Mouse (Mus musculus) neural tube, embryonic 15.5 days (tissue): ENCODE data around the gene Vps8. TPM values are rescaled to one million over a fixed set of nuclear protein-coding genes. Genes with fewer than 3 reads are reported as not detected.

Source experiments
- ATAC-seq: fragments of 200-750 bp; cut with Nextera tagmentation; 2 replicates; pipeline ENCODE4 v1.8.0; 2017; ENCODE audit warnings: mild to moderate bottlenecking, moderate TSS enrichment, moderate library complexity; ENCODE audit not compliant: low FRiP score
- H3K27ac ChIP-seq: fragments of 300-500 bp; sonication (generic); replicated peaks from 2 replicates; pipeline ENCODE4 v1.5.1; 2015; ENCODE audit warnings: mild to moderate bottlenecking, inconsistent platforms
- H3K27me3 ChIP-seq: fragments of 300-500 bp; sonication (generic); replicated peaks from 2 replicates; pipeline ENCODE4 v1.6.1; 2015; ENCODE audit warnings: inconsistent platforms
- H3K36me3 ChIP-seq: fragments of 300-500 bp; sonication (generic); 2 replicates; pipeline ENCODE4 v1.6.1; 2015; ENCODE audit warnings: inconsistent platforms
- H3K4me1 ChIP-seq: fragments of 300-500 bp; sonication (generic); 2 replicates; pipeline ENCODE4 v1.6.1; 2015; ENCODE audit warnings: inconsistent platforms
- H3K4me2 ChIP-seq: fragments of 300-500 bp; sonication (generic); 2 replicates; pipeline ENCODE4 v1.6.1; 2015; ENCODE audit warnings: inconsistent platforms, mild to moderate bottlenecking, moderate library complexity
- H3K4me3 ChIP-seq: fragments of 300-500 bp; sonication (generic); replicated peaks from 2 replicates; pipeline ENCODE4 v1.5.1; 2015; ENCODE audit warnings: mild to moderate bottlenecking, inconsistent platforms
- H3K9ac ChIP-seq: fragments of 300-500 bp; sonication (generic); replicated peaks from 2 replicates; pipeline ENCODE4 v1.6.1; 2015; ENCODE audit warnings: mild to moderate bottlenecking, inconsistent platforms
- H3K9me3 ChIP-seq: fragments of 300-500 bp; sonication (generic); replicated peaks from 2 replicates; pipeline ENCODE4 v1.6.1; 2016; ENCODE audit warnings: inconsistent platforms
- WGBS: fragments of 180-500 bp; shearing (Covaris S2); methylation state at CpG from one replicate; pipeline ENCODE4 v1.1.7; 2015; ENCODE audit warnings: mixed read lengths; 5-methylcytosine and 5-hydroxymethylcytosine counted together
- polyA plus RNA-seq: library from polyadenylated mRNA; unstranded; fragments of >200 nt; fragmentation: Nextera tagmentation; extraction: Ambion mirVana; gene quantifications from 2 replicates; pipeline ENCODE4 v1.2.1, GENCODE M21; 2015

Gene Vps8
- polyA plus RNA-seq, 1 experiment from 2014 or later = 34.1 TPM

- no peaks in the 10 kb centered on the region for H3K27me3 ChIP-seq
- no peak overlapping the region for H3K4me2 ChIP-seq
- H3K4me3 ChIP-seq = no peak overlapping the region
- no peaks in the 10 kb centered on the region for H3K9me3 ChIP-seq
- ATAC-seq = no peak
- H3K27ac ChIP-seq = no peak overlapping the region
- no peaks in the 10 kb centered on the region for H3K4me1 ChIP-seq
- H3K9ac ChIP-seq = no peak overlapping the region
- peaks cover 48% of the 10 kb centered on the region for H3K36me3 ChIP-seq
Observed at GRCm38 (mm10) chr16:21441012-21441411, 18.1 kb downstream of the Vps8 start.

GRCm38 (mm10) chr16:21445026-21445625, 22.2 kb downstream of the Vps8 start:
- 77% methylated on average over 9 of the region's 9 CpGs for WGBS
- H3K9ac ChIP-seq = no peak overlapping the region
- ATAC-seq = no peak

GRCm38 (mm10) chr16:21447447-21447846, 24.5 kb downstream of the Vps8 start:
- ATAC-seq = no peak
- no peaks in the 10 kb centered on the region for H3K9me3 ChIP-seq
- no peak overlapping the region for H3K9ac ChIP-seq
- no peaks in the 10 kb centered on the region for H3K4me1 ChIP-seq
- H3K4me2 ChIP-seq = no peak overlapping the region
- peaks cover 27% of the 10 kb centered on the region for H3K36me3 ChIP-seq
- H3K27me3 ChIP-seq = no peaks in the 10 kb centered on the region
- no peak overlapping the region for H3K4me3 ChIP-seq
- 94% methylated on average over 5 of the region's 5 CpGs for WGBS
- H3K27ac ChIP-seq = no peak overlapping the region

More at GRCm38 (mm10) chr16:21445026-21445625, 22.2 kb downstream of the Vps8 start:
- Histone ChIP-seq H3K27ac (no peak overlapping the region), H3K4me3 (no peak overlapping the region), H3K4me1 (no peaks in the 10 kb centered on the region), H3K9me3 (no peaks in the 10 kb centered on the region), H3K27me3 (no peaks in the 10 kb centered on the region), H3K36me3 (peaks cover 32% of the 10 kb centered on the region), H3K4me2 (no peak overlapping the region)

- Histone ChIP-seq H3K27ac (no peak overlapping the region), H3K4me1 (no peaks in the 10 kb centered on the region), H3K36me3 (peaks cover 21% of the 10 kb centered on the region), H3K9me3 (no peaks in the 10 kb centered on the region), H3K4me3 (no peak overlapping the region), H3K27me3 (no peaks in the 10 kb centered on the region), H3K9ac (no peak overlapping the region), H3K4me2 (no peak overlapping the region)
- WGBS = 86% methylated on average over 5 of the region's 5 CpGs
- ATAC-seq = no peak
Observed at GRCm38 (mm10) chr16:21448464-21448863, 25.5 kb downstream of the Vps8 start.

GRCm38 (mm10) chr16:21449890-21450289, 27.0 kb downstream of the Vps8 start:
- Histone ChIP-seq H3K9me3 (no peaks in the 10 kb centered on the region), H3K4me3 (no peak overlapping the region), H3K36me3 (peaks cover 10% of the 10 kb centered on the region), H3K27ac (no peak overlapping the region), H3K9ac (no peak overlapping the region), H3K4me2 (no peak overlapping the region), H3K27me3 (no peaks in the 10 kb centered on the region), H3K4me1 (no peaks in the 10 kb centered on the region)
- ATAC-seq = no peak
- 67% methylated on average over 8 of the region's 8 CpGs for WGBS

- no peak overlapping the region for H3K9ac ChIP-seq
- H3K27ac ChIP-seq = no peak overlapping the region
- no peaks in the 10 kb centered on the region for H3K9me3 ChIP-seq
- WGBS = 77% methylated on average over 6 of the region's 6 CpGs
- ATAC-seq = no peak
- no peaks in the 10 kb centered on the region for H3K27me3 ChIP-seq
- no peaks in the 10 kb centered on the region for H3K4me1 ChIP-seq
- H3K4me2 ChIP-seq = no peak overlapping the region
- no peak overlapping the region for H3K4me3 ChIP-seq
- H3K36me3 ChIP-seq = peaks cover 4% of the 10 kb centered on the region
Observed at GRCm38 (mm10) chr16:21452569-21452968, 29.7 kb downstream of the Vps8 start.

GRCm38 (mm10) chr16:21457639-21458369, 34.9 kb downstream of the Vps8 start:
- H3K4me3 ChIP-seq = no peak overlapping the region
- WGBS = 67% methylated on average over 14 of the region's 14 CpGs
- peaks cover 18% of the 10 kb centered on the region for H3K36me3 ChIP-seq
- no peaks in the 10 kb centered on the region for H3K9me3 ChIP-seq
- no peak overlapping the region for H3K9ac ChIP-seq
- no peak for ATAC-seq
- no peaks in the 10 kb centered on the region for H3K27me3 ChIP-seq
- peak overlapping the region; percentile 15; the same call in 1 of the 2 replicates for H3K27ac ChIP-seq
- no peaks in the 10 kb centered on the region for H3K4me1 ChIP-seq
- no peak overlapping the region for H3K4me2 ChIP-seq

GRCm38 (mm10) chr16:21465868-21466267, 43.0 kb downstream of the Vps8 start:
- Histone ChIP-seq H3K36me3 (peaks cover 50% of the 10 kb centered on the region), H3K4me3 (no peak overlapping the region), H3K9ac (no peak overlapping the region), H3K9me3 (no peaks in the 10 kb centered on the region), H3K27ac (no peak overlapping the region), H3K4me2 (no peak overlapping the region), H3K27me3 (no peaks in the 10 kb centered on the region), H3K4me1 (no peaks in the 10 kb centered on the region)
- ATAC-seq = no peak
- WGBS = 65% methylated on average over 8 of the region's 8 CpGs

GRCm38 (mm10) chr16:21470416-21470815, 47.5 kb downstream of the Vps8 start:
- WGBS = 89% methylated on average over 4 of the region's 4 CpGs
- no peak overlapping the region for H3K27ac ChIP-seq
- no peaks in the 10 kb centered on the region for H3K9me3 ChIP-seq
- no peak for ATAC-seq
- H3K27me3 ChIP-seq = no peaks in the 10 kb centered on the region
- H3K9ac ChIP-seq = no peak overlapping the region
- no peak overlapping the region for H3K4me2 ChIP-seq
- H3K4me3 ChIP-seq = no peak overlapping the region
- H3K4me1 ChIP-seq = no peaks in the 10 kb centered on the region
- peaks cover 63% of the 10 kb centered on the region for H3K36me3 ChIP-seq

GRCm38 (mm10) chr16:21477074-21477473, 54.2 kb downstream of the Vps8 start:
- H3K27ac ChIP-seq = no peak overlapping the region
- no peaks in the 10 kb centered on the region for H3K4me1 ChIP-seq
- ATAC-seq = no peak
- peaks cover 69% of the 10 kb centered on the region for H3K36me3 ChIP-seq
- H3K4me3 ChIP-seq = no peak overlapping the region
- no peak overlapping the region for H3K4me2 ChIP-seq
- H3K9ac ChIP-seq = no peak overlapping the region
- WGBS = 88% methylated on average over 4 of the region's 4 CpGs
- H3K9me3 ChIP-seq = no peaks in the 10 kb centered on the region
- no peaks in the 10 kb centered on the region for H3K27me3 ChIP-seq

- Histone ChIP-seq H3K27ac (no peak overlapping the region), H3K9ac (no peak overlapping the region), H3K9me3 (no peaks in the 10 kb centered on the region), H3K4me2 (no peak overlapping the region), H3K4me1 (no peaks in the 10 kb centered on the region), H3K36me3 (peaks cover 61% of the 10 kb centered on the region), H3K4me3 (no peak overlapping the region), H3K27me3 (no peaks in the 10 kb centered on the region)
- ATAC-seq = no peak
- 95% methylated on average over 9 of the region's 9 CpGs for WGBS
Observed at GRCm38 (mm10) chr16:21478376-21478775, 55.5 kb downstream of the Vps8 start.

- Histone ChIP-seq H3K4me3 (no peak overlapping the region), H3K4me2 (no peak overlapping the region), H3K9ac (no peak overlapping the region), H3K9me3 (no peaks in the 10 kb centered on the region), H3K4me1 (no peaks in the 10 kb centered on the region), H3K36me3 (peaks cover 27% of the 10 kb centered on the region; the same call in 1 of the 2 replicates), H3K27ac (no peak overlapping the region), H3K27me3 (no peaks in the 10 kb centered on the region)
- WGBS = 94% methylated on average over 5 of the region's 5 CpGs
- no peak for ATAC-seq
Observed at GRCm38 (mm10) chr16:21483803-21484202, 60.9 kb downstream of the Vps8 start.
